Mouse (Mus musculus) thymus, postnatal 4 days (tissue): ENCODE data around the gene Ptprn2.

ENCODE experiments used
- DNase-seq: peaks from one replicate; pipeline ENCODE4 v3.0.0; 2021

The Ptprn2 gene

DNA sequence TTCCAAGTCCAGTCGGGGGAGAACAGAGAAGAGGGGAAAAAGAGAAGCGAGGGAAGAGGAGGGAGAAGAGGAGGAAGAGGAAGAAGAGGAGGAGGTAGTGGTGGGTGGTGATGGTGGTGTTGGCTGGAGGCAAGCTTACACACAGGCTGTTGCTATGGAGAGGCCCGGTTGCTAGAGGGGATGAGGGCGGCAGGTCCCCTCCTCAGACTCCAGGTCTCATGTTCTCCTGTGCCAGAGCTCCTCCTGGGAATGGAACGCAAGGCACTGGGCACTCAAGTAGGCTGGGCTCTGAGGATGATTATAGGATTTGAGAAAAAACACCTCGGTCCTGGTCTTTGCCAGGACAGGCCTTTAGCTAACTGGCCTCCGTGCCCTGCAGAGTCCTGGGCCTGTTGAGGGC, 666.1 kb downstream of the Ptprn2 start:
- no peak for DNase-seq

DNA sequence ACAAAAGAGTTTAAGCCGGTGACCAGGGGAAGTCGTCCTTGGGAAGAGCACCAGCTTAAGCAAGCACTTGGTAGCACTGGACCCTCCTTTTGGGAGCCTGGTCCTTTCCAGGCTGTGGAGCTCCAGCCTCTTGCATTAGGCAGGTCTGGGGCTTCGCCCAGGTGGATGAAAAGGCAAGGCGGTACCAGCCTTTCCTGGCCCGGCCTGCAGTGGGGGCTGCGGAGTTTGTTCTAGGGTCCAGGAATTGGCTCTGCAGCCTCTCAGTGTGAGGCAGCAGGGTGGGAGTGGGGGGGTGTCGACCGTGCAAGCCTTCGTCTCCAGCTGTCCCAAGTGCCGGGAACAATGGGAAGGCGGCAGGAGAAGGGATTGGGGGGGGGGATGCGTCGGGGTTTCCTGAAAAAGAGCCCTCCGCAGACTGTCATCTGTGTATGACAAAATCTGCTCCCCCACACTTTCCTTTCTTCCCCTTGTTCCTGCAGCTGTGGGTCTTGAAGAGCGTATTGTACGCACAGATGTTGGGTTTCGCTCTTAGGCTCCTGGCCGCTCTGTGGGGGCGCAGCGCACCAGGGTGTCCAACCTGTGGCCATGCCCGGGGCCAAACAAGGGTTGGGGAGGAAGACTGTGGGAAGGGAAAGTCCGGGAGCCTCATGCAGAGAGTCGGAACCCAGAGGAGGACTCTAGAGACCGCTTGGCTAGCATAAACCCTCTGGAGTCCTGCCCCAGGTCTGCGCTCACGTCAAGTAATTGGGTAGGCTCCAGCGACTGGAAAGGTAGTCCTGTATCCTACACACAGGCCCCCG, 667.0 kb downstream of the Ptprn2 start:
- DNase-seq: no peak

DNA sequence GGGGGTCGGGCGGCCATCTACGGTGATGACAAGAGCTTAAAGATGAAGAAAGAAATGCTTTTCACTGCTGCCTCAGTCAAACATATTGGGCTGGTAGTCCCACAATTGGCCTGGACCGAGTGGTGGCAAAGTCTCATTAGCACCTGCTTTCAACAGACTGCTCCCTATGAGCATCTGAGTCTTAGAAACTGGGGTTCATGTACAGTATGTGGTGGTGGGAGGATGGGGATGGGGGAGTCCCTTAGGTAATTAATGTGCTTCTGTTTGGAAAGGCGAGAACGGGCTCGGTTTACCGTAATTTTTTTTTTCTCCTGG, 667.6 kb downstream of the Ptprn2 start:
- no peak for DNase-seq

DNA sequence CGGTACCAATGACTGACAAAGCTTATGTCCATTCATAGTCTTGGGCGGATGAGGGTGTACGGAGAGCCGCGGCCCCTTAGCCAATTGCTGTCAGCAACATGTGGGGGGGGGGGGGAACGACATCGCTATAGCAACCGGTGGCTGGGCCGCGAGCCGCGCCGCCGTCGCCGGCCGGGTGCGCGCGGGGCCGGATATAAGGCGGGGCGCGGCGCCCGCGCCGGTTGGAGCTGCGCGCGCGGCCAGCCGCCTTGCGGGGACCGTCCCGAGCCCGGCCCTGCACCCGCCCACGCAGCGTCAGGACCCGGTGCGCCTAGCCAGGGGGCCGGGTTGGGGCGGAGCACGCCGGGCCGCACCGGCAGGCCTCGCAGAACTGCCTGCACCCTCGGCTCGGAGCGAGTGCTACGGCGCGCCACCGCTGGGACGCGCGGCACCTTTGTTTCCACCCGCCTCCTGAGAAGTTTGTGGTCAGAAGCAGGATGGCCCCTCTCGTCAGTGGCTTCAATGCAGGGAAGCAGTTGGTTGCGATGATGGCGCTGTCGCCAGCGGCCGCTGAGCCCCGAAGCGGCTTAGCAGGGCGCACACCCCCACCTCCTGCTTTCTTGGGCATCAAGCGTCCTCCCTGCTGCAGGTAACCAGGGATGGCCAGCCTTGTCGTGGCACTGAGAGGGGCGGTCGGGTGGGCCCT, 668.3 kb downstream of the Ptprn2 start:
- peak; percentile 35 for DNase-seq

DNA sequence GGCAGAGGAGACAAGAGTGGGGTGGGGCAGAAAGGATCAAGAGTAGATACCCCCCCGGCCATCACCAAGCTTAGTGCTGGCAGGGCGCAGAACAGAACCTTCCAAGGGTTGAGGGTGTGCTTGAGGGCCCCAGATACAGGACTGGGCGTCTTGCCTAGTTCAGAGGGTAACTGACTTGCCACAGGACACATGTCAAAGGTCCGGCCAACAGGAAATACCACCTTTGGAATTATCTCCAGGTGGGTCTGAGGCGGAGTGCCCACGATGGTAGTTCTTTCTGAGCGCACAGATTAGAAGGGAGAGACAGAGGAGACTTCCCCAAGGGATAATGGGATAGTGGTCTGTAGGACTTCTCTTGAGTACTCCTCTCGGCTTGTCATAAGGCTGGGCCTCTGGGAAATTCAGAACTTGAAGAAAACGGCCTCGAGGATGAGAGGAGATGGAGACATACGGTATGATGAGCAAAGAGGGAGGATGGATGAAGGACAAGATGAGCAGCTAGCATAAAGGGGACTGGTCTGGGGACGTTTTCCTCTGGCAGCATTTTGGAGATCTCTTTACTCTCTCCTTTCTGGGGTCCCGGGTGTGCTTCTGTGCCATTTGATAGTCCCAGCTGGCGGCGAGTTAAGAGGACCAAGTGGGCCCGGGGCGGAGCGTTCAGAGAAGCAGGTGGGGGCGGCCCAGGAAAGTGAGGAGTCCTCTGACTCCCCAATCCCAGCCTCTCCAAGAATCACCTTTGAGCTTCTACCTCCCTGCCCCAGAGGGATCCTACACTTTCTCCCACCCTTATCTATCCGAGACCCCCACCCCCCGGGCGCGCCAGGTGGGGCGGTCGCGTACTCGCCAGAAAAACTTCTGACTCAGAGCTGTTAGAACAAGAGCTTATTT, 669.1 kb downstream of the Ptprn2 start:
- no peak for DNase-seq

DNA sequence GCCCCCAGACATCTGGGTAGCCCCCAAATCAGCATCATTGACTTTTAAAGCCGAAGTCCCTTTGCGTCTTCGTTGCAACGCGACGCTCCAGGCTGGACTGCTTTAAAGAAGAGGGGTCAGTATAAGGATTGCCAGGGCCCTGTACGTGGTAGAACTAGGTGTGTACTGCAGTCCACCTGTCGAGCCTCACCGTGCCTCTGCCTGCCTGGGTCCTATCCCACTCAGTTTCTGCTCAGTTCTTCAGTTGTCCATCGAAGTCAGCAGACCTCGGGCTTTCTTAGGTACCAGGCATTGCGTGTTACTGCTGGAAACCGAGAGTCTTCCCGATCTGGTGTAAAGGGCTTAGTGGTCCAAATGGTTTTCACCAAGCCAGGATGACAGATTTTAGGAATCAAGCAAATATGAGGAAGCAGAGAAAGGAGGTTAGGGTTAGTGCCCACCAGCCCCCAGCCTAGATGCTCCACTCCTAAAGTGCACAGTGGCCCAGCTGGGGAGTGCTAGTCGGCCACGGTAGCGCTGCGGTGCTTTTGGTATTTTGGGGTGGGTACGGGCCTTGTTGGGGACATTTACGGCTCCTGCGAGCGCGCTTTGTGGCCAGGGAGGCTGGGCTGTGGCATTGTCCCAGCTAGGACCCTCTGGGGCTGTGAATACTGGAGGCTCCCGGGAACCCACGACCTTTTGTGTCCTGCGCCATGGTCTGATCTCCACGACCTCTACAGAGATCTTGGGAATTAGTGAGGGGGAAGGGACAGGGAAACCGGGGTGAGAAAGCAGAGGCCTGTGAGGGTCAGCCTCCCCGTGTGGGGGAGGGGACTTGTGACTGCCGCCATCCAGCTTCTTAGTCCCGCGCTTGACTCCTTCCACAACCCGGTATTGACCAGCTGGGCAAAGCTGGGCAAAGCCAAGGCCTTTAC, 670.0 kb downstream of the Ptprn2 start:
- no peak for DNase-seq

DNA sequence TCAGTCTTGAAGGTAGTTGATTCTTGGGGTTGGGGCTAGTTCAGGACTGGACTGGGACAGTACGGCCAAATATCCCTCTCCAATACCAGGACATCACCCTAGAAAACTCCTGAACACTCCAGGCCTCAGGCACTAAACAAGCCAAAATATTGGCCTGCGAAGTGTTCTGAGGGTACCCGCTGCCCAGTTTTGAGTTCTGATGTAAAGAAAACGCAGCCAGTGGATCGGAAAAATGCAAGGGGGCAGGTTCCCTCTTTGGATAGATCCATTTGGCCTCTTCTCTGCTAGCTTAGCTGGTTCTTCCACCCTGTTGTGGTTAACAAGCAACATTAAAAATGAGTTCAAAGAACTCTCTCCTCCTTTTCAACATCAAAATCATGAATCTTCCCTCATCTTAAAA, 670.7 kb downstream of the Ptprn2 start:
- DNase-seq: no peak

DNA sequence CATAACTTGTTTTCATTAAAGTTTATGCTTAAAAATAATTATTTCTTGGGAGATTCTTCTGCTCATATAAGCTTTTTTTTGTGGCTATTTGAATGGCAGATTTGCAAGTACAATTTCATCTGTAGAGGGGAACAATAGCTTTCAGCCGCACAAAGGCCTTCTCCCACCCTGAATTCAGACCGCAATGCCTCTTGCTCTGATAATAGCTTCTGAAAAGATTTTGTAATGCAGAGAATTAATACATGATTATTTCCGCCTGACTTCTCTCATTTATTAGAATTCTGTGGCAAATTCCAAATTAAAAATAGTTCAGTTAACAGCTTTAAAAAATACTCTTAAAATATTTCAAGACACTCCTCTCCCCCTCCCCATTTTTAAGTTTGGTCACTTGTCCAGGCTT, 671.3 kb downstream of the Ptprn2 start:
- no peak for DNase-seq

DNA sequence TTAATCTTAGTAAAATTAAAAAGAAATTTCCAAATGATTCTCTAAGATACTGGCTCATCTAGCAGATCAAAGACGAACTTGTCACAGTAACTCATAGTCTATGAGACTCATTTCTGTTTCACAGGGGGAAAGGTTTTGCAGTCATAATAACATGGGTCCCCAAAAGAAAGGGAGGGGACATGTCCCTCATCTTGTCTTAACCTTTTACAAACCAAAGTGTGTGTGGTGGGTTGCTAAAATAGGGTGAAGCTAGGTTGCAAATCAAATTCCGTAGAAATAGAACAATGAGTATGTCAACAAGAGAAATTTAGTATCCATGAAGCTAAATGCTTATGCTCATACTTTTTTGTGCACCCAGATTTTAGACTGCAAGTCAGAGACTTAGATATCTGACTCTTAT, 671.7 kb downstream of the Ptprn2 start:
- no peak for DNase-seq

DNA sequence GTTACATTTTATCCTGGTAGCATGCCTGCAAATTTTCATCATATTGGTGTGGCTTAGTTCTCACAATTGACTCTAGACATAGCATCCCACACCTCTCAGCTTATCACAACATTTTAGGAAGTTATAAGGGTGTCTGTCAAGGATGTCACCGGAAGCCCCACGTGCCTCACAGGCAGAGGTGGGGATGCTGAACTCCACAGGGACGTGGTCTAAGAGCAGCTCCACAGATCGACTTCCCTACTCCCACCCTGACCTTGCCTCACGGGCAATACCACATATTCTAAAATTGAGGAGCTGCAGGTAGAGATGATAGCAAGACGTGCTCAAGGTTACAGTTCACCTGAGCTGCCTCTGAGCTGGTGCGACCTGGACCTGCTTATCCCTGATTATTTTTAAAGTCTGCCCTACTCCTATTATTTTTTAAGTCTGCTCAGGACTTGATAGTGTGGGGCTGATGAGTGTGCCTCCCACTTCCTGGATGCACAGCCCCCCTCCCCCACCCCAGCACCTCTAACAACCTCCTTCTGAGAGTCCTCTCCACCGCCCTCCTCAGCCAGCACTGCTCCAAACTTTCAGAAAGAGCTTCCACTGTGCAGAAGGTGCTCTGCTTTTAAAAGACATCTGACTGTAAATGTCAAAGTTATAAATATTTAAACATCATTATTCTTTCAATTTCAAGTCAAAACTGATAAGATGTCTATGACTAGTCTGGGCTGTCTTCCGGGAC, 672.3 kb downstream of the Ptprn2 start:
- DNase-seq: no peak

DNA sequence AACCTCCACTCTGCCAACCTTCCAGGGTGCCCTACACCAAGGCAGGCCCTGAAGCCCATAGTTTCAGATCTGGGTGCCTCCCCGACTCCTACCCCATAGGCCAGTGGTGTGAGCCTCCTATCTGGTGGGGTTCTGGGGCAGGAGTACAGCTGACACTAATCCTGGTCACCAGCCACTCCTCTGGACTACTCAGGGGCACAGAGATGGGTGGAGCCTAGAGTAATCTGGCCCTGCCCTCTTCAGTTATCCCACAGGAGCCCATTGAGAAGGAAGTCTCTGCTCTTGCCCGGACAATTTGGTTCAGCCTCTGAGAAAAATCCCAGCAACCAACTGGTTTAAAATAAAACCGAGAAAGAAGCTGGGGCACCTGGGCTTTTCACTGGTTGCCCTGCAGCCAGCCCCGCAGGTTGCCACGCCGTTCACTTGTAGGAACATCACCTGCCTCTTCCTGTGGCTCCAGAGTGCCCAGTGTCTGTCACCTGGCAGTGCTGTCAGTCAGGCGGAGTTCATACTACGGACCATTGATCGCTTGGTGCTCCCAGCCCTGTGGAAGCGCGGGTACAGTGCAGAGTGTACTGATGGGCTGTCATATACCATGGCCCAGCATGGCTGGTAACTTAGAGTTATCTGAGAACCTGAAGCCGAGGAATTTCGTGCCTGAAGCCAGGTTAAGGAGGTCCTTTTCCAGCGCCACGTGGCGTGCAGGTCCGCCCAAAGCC, 673.6 kb downstream of the Ptprn2 start:
- no peak for DNase-seq

DNA sequence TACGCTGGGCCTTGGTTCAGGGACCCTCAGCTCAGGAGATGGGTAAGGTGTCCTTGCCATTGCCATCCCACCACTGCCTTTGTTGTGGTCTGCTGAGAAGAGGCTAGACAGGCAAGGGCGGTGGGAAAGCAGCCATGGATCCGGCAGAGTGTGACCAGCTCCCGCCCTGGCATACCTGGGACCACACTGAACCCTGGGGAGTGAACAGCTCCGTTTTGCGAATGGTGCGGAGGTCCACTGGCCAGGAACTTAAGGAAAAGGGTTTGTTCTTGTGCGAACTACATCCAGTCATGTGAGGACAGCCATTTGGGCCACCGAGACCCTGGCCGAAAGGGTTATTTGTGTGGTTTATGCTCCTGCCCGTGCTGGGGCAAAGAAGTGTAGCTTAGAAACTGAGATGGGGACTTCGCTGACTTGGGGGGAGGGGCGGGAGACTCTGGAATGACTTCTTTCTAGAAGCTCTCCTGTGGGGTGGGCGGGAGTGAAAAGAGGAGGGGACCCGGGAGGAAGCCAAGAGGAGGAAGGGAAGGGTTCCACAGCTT, 674.2 kb downstream of the Ptprn2 start:
- no peak for DNase-seq

DNA sequence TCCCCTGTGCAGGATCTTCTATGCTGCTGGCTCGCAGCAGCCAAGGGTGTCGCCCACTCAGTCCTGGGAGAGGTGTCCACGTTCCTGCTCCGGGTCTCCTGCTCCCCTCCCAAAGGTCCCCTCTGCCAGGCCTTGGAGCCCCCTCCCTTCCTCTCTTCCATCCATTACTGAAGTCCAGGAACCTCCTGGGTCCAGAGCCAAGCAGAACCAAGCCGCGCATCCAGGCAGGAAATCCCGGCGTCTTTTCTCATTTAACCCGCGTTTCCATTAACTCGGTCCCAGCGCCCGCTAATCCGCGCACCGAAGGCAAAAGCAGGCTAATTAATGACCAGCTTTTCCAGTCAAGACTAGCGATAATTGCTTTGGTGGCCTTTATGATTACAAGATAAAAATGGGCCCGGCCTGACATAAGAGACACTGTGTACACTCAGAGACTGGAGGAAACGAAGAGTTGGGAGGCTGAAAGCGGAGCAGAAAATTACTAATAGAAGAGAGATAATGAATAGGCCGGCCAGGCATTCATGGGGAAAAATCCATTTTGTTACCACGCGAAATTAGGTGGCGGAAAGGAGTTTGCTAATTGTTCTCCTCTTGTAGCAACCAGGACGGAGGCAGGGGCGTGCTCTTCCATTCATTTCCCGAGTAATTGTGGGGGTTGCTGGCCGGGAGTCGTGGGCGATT, 674.8 kb downstream of the Ptprn2 start:
- DNase-seq: no peak

DNA sequence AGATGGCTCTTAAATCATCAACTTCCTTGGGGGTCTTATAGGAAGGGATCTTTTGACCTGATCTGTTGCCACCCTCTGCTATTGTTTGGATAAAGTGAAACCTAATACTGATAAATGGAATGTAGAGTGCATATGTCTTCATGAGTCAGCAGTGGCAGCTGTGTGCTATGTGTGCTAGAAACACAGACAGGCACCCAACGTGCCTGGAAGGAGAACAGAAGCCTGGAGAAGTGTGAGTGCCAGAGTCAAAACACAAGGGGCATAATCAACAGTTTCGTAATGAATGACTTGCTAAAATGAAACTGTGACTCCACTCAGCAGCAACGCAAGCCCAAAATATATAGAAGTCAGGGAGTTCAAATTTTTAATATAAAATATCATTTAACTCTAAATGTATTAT, 676.7 kb downstream of the Ptprn2 start:
- no peak for DNase-seq

DNA sequence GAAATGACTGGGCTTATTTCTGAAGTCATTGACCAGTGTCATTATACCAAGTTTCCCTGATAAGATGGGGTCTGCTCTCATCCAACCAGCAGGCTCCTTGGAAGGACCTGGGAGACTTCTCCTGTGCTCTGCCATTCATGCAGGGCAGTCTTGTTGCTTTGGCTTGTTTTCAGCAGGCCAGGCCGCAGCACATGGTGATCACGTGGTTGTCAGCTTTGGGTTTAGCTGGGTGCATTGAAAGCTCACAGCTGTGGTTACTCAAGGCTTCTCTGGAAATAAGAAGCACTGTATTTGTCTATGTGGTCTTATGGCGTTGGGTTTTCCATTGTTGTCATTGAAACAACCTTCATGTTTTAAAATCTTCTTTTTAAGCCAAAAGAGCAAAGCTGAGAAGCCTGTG, 678.3 kb downstream of the Ptprn2 start:
- no peak for DNase-seq

DNA sequence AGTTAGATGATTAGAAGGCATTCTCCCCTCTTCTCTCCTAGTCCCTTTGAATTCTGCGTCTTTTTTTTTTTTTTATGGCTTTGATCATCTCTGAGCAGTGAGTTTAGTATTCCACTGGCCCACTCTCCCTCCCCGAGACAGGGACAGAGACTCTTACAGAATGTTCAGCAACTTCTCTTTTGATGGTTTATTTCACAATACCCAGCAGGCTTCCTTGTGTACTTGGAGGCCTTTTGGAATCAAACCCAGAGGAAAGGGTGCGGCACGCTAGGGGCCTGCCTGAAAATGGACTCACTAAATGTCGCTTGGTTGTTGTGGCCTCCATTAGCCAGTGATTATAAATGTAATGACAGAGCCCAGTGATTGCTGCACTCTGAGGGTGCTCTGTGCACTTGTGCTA, 680.7 kb downstream of the Ptprn2 start:
- DNase-seq: no peak

DNA sequence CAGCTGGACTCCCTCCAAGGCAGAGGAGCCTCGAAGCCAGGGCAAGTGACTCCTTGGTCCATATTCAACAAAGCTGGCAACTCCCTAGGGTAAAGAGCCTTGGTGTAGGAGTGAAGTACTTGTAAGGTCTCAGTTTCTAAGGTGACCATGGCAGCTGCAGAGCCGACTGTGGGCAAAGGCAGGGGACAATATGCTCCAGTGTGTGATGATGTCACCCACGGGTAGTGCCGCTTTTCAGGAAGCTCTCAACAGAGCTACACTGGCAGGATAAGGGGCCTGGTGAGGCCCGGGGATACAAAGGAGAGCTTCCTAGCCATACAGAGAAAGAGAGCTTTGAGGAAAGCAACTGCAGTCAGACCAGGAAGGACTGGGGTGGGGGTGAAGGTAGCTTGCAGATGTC, 684.1 kb downstream of the Ptprn2 start:
- no peak for DNase-seq

DNA sequence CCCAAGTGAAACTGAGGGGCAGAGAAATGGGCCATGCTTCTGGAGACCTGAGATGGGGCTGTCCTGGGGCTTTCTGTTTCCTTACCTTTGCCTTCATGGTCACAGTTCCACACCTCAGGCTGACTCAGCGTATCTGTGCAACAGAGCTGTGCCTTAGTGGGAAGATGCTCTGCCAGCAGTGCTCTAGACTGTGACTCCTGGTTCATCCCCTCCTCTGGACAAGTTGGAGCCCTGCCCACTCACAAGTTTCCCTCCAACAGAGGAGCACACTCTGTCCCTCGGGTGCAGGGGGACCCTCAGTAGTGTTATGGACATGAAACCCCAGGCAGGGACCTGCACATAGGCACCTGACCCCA, 687.0 kb downstream of the Ptprn2 start:
- DNase-seq: no peak

DNA sequence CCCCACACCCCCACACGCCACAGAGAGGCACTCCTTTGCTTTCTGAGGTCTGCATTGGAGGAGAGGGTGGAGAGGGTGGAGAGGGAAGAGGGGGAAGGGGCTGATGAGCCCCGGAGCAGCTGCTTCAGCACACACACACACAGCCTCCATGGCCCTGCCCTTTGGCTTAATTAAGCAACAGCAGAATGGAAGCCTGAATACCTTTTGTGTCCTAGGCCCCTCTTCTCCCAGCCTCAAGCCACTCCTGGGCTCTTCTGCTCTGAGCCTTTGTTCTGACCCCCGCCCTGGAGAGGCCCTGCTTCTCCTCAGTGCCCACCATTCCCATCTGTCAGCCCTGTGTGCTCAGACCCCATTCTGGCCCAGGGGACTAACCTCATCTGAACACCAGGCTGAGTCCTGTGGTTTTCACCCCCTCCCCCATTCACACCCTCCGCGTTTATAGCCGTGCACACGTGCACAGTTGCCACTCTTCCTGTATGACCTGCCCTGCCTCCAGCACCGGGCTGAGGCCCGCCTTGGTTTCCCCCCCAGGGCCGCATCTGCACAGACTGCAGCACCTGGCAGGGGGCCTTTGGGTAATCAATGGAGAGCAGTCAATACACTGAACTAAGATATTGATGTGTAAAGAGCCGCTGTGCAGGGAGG, 687.5 kb downstream of the Ptprn2 start:
- DNase-seq: peak; percentile 39

DNA sequence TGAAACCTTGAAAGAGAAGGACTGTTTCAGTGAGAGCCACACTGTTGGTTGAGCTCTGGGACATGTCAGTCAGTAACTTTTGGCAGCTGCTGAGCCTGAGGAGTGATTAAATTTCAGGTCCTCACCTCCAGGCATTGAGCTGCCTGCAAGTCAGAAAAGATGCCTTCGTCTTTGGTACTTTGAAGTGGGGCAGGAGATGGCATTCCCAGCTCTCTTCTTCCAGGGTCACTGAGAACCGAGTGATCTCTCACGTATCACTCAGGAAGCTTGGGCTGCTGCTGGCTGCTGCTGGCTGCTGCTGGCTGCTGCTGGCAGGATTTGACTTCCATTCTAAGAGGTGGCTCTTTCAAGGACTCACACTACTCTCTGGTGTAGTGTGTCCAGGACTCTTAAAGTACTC, 688.7 kb downstream of the Ptprn2 start:
- no peak for DNase-seq
